Mouse (Mus musculus) MEL (cell line): ENCODE measurements at regions not wholly inside any gene's neighbourhood (a gene's known extent, or its start where the extent isn't known, plus 50 kb on each side); places are given as distances from the start of the nearest gene placed in this dataset.

Experiments
- DNase-seq: peaks from one replicate; pipeline ENCODE4 v3.0.0; 2011; ENCODE audit warnings: low read depth, low spot score
- H3K27ac ChIP-seq: 2 replicates; pipeline ENCODE4 v1.5.1; 2012; ENCODE audit warnings: low read depth, mild to moderate bottlenecking, control low read depth, low read length, moderate library complexity; ENCODE audit not compliant: control insufficient read depth
- H3K27me3 ChIP-seq, 2 experiments: fragments of 150-350 bp in 1 of 2; sonication (generic) in 1 of 2; 2 replicates each; pipeline ENCODE4 v1.6.1; 2012; ENCODE audit warnings: low read length in 2 of 2, mild to moderate bottlenecking in 2 of 2, improper control_type of control experiment in 1 of 2, moderate library complexity in 1 of 2; ENCODE audit not compliant: insufficient read depth in 2 of 2, control insufficient read depth in 1 of 2
- H3K36me3 ChIP-seq, 2 experiments: 2 replicates each; pipeline ENCODE4 v1.6.1; 2012 to 2014; ENCODE audit warnings: low read length in 2 of 2, improper control_type of control experiment in 1 of 2, inconsistent platforms in 1 of 2, mild to moderate bottlenecking in 1 of 2; ENCODE audit not compliant: insufficient read depth in 2 of 2, control insufficient read depth in 1 of 2
- H3K4me1 ChIP-seq, 2 experiments: fragments of 150-350 bp in 1 of 2; sonication (generic) in 1 of 2; 2 replicates each; pipeline ENCODE4 v1.6.1; 2012; ENCODE audit warnings: low read length in 2 of 2, improper control_type of control experiment in 1 of 2, mild to moderate bottlenecking in 1 of 2; ENCODE audit not compliant: insufficient read depth in 2 of 2, control insufficient read depth in 1 of 2
- H3K4me3 ChIP-seq, 2 experiments: fragments of 150-350 bp in 1 of 2; sonication (generic) in 1 of 2; 2 replicates each; pipeline ENCODE4 v1.5.1; 2012; ENCODE audit warnings: low read depth in 2 of 2, low read length in 2 of 2, mild to moderate bottlenecking in 2 of 2, moderate library complexity in 2 of 2, control low read depth in 1 of 2, improper control_type of control experiment in 1 of 2; ENCODE audit not compliant: control insufficient read depth in 1 of 2, insufficient read depth in 1 of 2
- H3K79me2 ChIP-seq: 2 replicates; pipeline ENCODE4 v1.6.1; 2012; ENCODE audit warnings: mild to moderate bottlenecking, low read length, moderate library complexity; ENCODE audit not compliant: control insufficient read depth, poor library complexity, insufficient read depth
- H3K9ac ChIP-seq: 2 replicates; pipeline ENCODE4 v1.6.1; 2012; ENCODE audit warnings: low read depth, mild to moderate bottlenecking, control low read depth, low read length, moderate library complexity; ENCODE audit not compliant: control insufficient read depth, poor library complexity, severe bottlenecking
- H3K9me3 ChIP-seq: fragments of 150-350 bp; sonication (generic); replicated peaks from 2 replicates; pipeline ENCODE4 v1.6.1; 2012; ENCODE audit warnings: mild to moderate bottlenecking, low read length, improper control_type of control experiment, moderate library complexity; ENCODE audit not compliant: insufficient read depth
- CTCF ChIP-seq, 3 experiments: IDR thresholded peaks in 2 of 3; conservative IDR thresholded peaks in 1 of 3; 2 replicates each; pipeline ENCODE4 v1.5.1; 2011 to 2012; ENCODE audit warnings: low read length in 3 of 3, low read depth in 2 of 3, mild to moderate bottlenecking in 2 of 3, improper control_type of control experiment in 1 of 3, inconsistent platforms in 1 of 3, mixed read lengths in 1 of 3, moderate library complexity in 1 of 3; ENCODE audit not compliant: control insufficient read depth in 1 of 3, insufficient read depth in 1 of 3, poor library complexity in 1 of 3, severe bottlenecking in 1 of 3
- ETS1 ChIP-seq: IDR thresholded peaks from 2 replicates; pipeline ENCODE4 v1.6.1; 2012; ENCODE audit warnings: low read depth, mild to moderate bottlenecking, inconsistent platforms, low read length, improper control_type of control experiment, moderate library complexity
- MXI1 ChIP-seq: IDR thresholded peaks from 2 replicates; pipeline ENCODE4 v1.6.1; 2011; ENCODE audit warnings: mild to moderate bottlenecking, low read depth, low read length, improper control_type of control experiment
- MYB ChIP-seq: IDR thresholded peaks from 2 replicates; pipeline ENCODE4 v1.6.1; 2011; ENCODE audit warnings: mild to moderate bottlenecking, low read depth, low read length, improper control_type of control experiment
- MYC ChIP-seq: IDR thresholded peaks from 2 replicates; pipeline ENCODE4 v1.6.1; 2011; ENCODE audit warnings: low read depth, mild to moderate bottlenecking, low read length, improper control_type of control experiment, moderate library complexity
- NRF1 ChIP-seq: IDR thresholded peaks from 2 replicates; pipeline ENCODE4 v1.6.1; 2014; ENCODE audit warnings: low read depth, mild to moderate bottlenecking, inconsistent platforms, low read length, improper control_type of control experiment, moderate library complexity; ENCODE audit not compliant: poor library complexity, insufficient read depth, severe bottlenecking
- POLR2AphosphoS5 ChIP-seq: IDR thresholded peaks from 2 replicates; pipeline ENCODE4 v1.6.1; 2012; ENCODE audit warnings: low read depth, borderline replicate concordance, mild to moderate bottlenecking, inconsistent platforms, low read length, moderate library complexity, mixed read lengths
- RAD21 ChIP-seq: IDR thresholded peaks from 2 replicates; pipeline ENCODE4 v1.6.1; 2011; ENCODE audit warnings: mild to moderate bottlenecking, low read depth, low read length, improper control_type of control experiment
- SIN3A ChIP-seq: IDR thresholded peaks from 2 replicates; pipeline ENCODE4 v1.6.1; 2012; ENCODE audit warnings: low read length, improper control_type of control experiment, inconsistent platforms
- SMC3 ChIP-seq: IDR thresholded peaks from 2 replicates; pipeline ENCODE4 v1.6.1; 2011; ENCODE audit warnings: low read depth, low read length, improper control_type of control experiment
- TCF12 ChIP-seq: IDR thresholded peaks from 2 replicates; pipeline ENCODE4 v1.6.1; 2014; ENCODE audit warnings: low read depth, mild to moderate bottlenecking, inconsistent platforms, low read length, improper control_type of control experiment, moderate library complexity
- ZC3H11A ChIP-seq: IDR thresholded peaks from 2 replicates; pipeline ENCODE4 v1.6.1; 2012; ENCODE audit warnings: low read depth, mild to moderate bottlenecking, inconsistent platforms, low read length, improper control_type of control experiment

- no peaks in the 10 kb centered on the region for H3K9me3 ChIP-seq
- H3K79me2 ChIP-seq: no peaks in the 10 kb centered on the region
- TF ChIP-seq MYB (no peak), RAD21 (peak; percentile 93), ETS1 (no peak), SMC3 (peak; percentile 99), TCF12 (0 out of 2 replicates have a peak, but pooled peaks have one; percentile 11), SIN3A (peak; percentile 67; the same call in 1 of the 2 replicates), CTCF (IDR thresholded peaks at IDR 0.05 in 2 of 3, conservative IDR thresholded peaks at IDR 0.05 in 1 of 3; ENCODE audit: control insufficient read depth in 1 of 3, insufficient read depth in 1 of 3, low read depth in 2 of 3, low read length in 3 of 3, poor library complexity in 1 of 3, severe bottlenecking in 1 of 3) (peak; percentile 67 to 95 (median 94)), ZC3H11A (peak; percentile 98)
- TF ChIP-seq, all 39 proteins: peak for 6
- peak; percentile 72 for DNase-seq
- Histone ChIP-seq H3K9ac (no peak overlapping the region), H3K4me3 (no peak overlapping the region), H3K4me1 (peaks cover 0 to 12% of the 10 kb centered on the region in 2 experiments; a peak in 2 of 4 replicates), H3K27me3 (no peaks in the 10 kb centered on the region), H3K36me3 (peaks cover 0 to 11% of the 10 kb centered on the region in 2 experiments; a peak in 2 of 4 replicates), H3K27ac (no peak overlapping the region)
Observed at GRCm38 (mm10) chr6:31639460-31639859, 75.7 kb upstream of the Podxl start.

- peaks cover 0 to 11% of the 10 kb centered on the region in 2 experiments; a peak in 2 of 4 replicates for H3K36me3 ChIP-seq
- no peak for DNase-seq
- no peak overlapping the region for H3K4me3 ChIP-seq
- no peak for TF ChIP-seq MXI1
- TF ChIP-seq MYB: no peak
- TF ChIP-seq ETS1: no peak
- TF ChIP-seq MYC: no peak
- H3K4me1 ChIP-seq: peaks cover 0 to 12% of the 10 kb centered on the region in 2 experiments; a peak in 2 of 4 replicates
- no peaks in the 10 kb centered on the region for H3K79me2 ChIP-seq
- H3K9ac ChIP-seq: no peak overlapping the region
- no peak overlapping the region for H3K27ac ChIP-seq
- H3K27me3 ChIP-seq: no peaks in the 10 kb centered on the region
- H3K9me3 ChIP-seq: no peaks in the 10 kb centered on the region
Observed at GRCm38 (mm10) chr6:31638434-31639220, 74.8 kb upstream of the Podxl start.

GRCm38 (mm10) chr6:31637371-31638052 is 73.7 kb upstream of the Podxl start:
- DNase-seq: no peak
- H3K79me2 ChIP-seq: no peaks in the 10 kb centered on the region
- H3K36me3 ChIP-seq: peaks cover 0 to 2% of the 10 kb centered on the region in 2 experiments; a peak in 2 of 4 replicates
- H3K27me3 ChIP-seq: no peaks in the 10 kb centered on the region
- no peak overlapping the region for H3K4me3 ChIP-seq
- no peak overlapping the region for H3K9ac ChIP-seq
- no peak for TF ChIP-seq MYB
- no peak for TF ChIP-seq NRF1
- TF ChIP-seq POLR2AphosphoS5: no peak
- TF ChIP-seq SMC3: no peak
- H3K27ac ChIP-seq: no peak overlapping the region
- H3K4me1 ChIP-seq: peaks cover 0 to 5% of the 10 kb centered on the region in 2 experiments; a peak in 2 of 4 replicates
- H3K9me3 ChIP-seq: no peaks in the 10 kb centered on the region
